9 mouse cellular contexts compared by ENCODE assay signal in the genomic region with DNA sequence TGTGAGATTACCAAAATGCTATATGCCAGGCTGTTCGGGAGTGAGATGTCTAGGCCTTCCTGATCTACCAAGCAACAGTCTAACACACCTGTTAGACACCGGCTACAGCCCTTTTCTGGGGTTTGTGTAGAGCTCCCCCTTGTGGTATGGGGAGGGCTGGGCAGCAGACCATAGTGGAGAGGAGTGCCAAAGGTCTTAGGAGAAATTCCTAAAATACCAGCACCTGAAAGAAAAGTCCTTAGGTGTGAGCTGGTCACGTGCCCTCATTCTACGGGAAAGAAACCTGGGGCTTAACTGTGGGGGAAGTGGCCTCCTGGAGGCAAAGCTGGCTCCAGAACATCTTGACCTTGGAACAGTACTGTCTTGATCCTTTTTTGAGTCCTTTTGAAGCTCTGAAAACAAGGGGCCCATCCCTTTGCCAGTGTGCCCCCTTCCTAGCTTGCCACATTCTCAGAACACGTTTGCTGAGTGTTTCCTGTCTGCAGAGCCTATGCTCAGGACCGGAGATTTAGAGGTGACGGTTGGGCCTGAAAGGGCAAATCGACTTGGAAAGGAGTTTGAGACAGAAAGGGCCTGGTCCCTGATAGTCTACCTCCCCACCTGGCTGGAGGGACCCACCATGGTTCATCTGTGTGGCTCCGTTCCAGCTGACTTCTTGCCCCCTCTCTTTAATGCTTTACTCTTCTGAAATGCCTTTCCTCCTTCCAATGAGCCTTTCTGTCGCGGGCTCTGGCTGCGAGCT. TPM values are rescaled to one million over a fixed set of nuclear protein-coding genes. Genes with fewer than 3 reads are reported as not detected.
DNase-seq lines count a peak whose midpoint lies in the region; ATAC-seq and TF ChIP-seq lines count a peak whose summit lies in the region.
"Had no signal": no experiment of that assay in that cellular context is flagged by ENCODE, and none has a peak within 500 bp of the region (broad histone marks: within the 10 kb centered on the region; RNA-seq: fewer than 3 reads in every experiment).

No protein-coding gene starts in this region.

- TF ChIP-seq POLR2A in brain, embryonic 14.5 days (IDR thresholded peaks at IDR 0.05; ENCODE audit: borderline replicate concordance, extremely low read depth, insufficient read depth, insufficient read length, poor library complexity, severe bottlenecking), result no peak
- no peak for TF ChIP-seq POLR2A in limb, embryonic 14.5 days (IDR thresholded peaks at IDR 0.05; ENCODE audit: borderline replicate concordance, extremely low read depth, insufficient read depth, insufficient read length)

- peak; percentile 60; the same call in 1 of the 2 replicates for ATAC-seq in intestine, postnatal 0 days
- ATAC-seq in limb, embryonic 14.5 days (ENCODE audit: low FRiP score, low read depth), result peak; percentile 62

- no peak overlapping the region for H3K4me3 ChIP-seq in intestine, postnatal 0 days (ENCODE audit: low read depth, low read length)
- no peak overlapping the region for H3K4me3 ChIP-seq in limb, embryonic 14.5 days (replicated peaks; ENCODE audit: low read length)
- H3K4me3 ChIP-seq: hindbrain, embryonic 15.5 days had no signal

- no peaks in the 10 kb centered on the region for H3K36me3 ChIP-seq in intestine, postnatal 0 days (ENCODE audit: control insufficient read depth, insufficient read depth)
- no peaks in the 10 kb centered on the region for H3K36me3 ChIP-seq in limb, embryonic 14.5 days (ENCODE audit: control insufficient read depth, insufficient read depth, low read length)
- H3K36me3 ChIP-seq: hindbrain, embryonic 15.5 days had no signal

- no peak overlapping the region for H3K9ac ChIP-seq in intestine, postnatal 0 days (ENCODE audit: low read depth, low read length)
- H3K9ac ChIP-seq in limb, embryonic 14.5 days (ENCODE audit: low read depth, low read length, severe bottlenecking), result no peak overlapping the region
- H3K9ac ChIP-seq: hindbrain, embryonic 15.5 days had no signal

- H3K27ac ChIP-seq in intestine, postnatal 0 days (ENCODE audit: low read depth, low read length), result no peak overlapping the region
- H3K27ac ChIP-seq in limb, embryonic 14.5 days (replicated peaks; ENCODE audit: low read depth, low read length), result no peak overlapping the region
- H3K27ac ChIP-seq: hindbrain, embryonic 15.5 days had no signal

- H3K9me3 ChIP-seq in intestine, postnatal 0 days (ENCODE audit: control insufficient read depth), result no peaks in the 10 kb centered on the region
- H3K9me3 ChIP-seq in limb, embryonic 14.5 days (ENCODE audit: control insufficient read depth, low read length), result no peaks in the 10 kb centered on the region
- H3K9me3 ChIP-seq: hindbrain, embryonic 15.5 days had no signal

- peak; percentile 73 for TF ChIP-seq CTCF in brain, embryonic 14.5 days (IDR thresholded peaks at IDR 0.05; ENCODE audit: borderline replicate concordance, extremely low read depth, insufficient read depth, insufficient read length)
- TF ChIP-seq CTCF in intestine, postnatal 0 days (IDR thresholded peaks at IDR 0.05; ENCODE audit: low read depth), result peak; percentile 93

- WGBS in intestine, postnatal 0 days, result 49% methylated on average over 12 of the region's 12 CpGs
- 51% methylated on average over 12 of the region's 12 CpGs for WGBS in limb, embryonic 14.5 days

- no peak overlapping the region for H3K4me2 ChIP-seq in intestine, postnatal 0 days (replicated peaks; ENCODE audit: low read depth)
- H3K4me2 ChIP-seq in limb, embryonic 14.5 days (replicated peaks; ENCODE audit: low read depth, low read length, severe bottlenecking), result no peak overlapping the region
- H3K4me2 ChIP-seq: hindbrain, embryonic 15.5 days had no signal

- H3K4me1 ChIP-seq in intestine, postnatal 0 days (replicated peaks; ENCODE audit: control insufficient read depth, insufficient read depth, low read length), result no peaks in the 10 kb centered on the region
- H3K4me1 ChIP-seq in limb, embryonic 14.5 days (ENCODE audit: control insufficient read depth, insufficient read depth, low read length), result peaks cover 13% of the 10 kb centered on the region

- DNase-seq in right cerebral cortex, adult 2 months (ENCODE audit: low spot score in 2 of 2), result peak; percentile 50 to 59
- no peak for DNase-seq in right cerebral cortex, postnatal 4 days
- DNase-seq in brain, embryonic 14.5 days (ENCODE audit: low read depth), result peak; percentile 61
- peak; percentile 80 for DNase-seq in forelimb bud, embryonic 11.5 days (ENCODE audit: low read depth, low spot score)
- peak; percentile 57 for DNase-seq in limb, embryonic 14.5 days (ENCODE audit: low spot score)
- DNase-seq in ovary, postnatal 14 days (ENCODE audit: low spot score), result peak; percentile 67
- peak; percentile 62 to 67 for DNase-seq in urinary bladder, postnatal 36 days (ENCODE audit: low spot score in 2 of 2)

- 0 out of 2 replicates have a peak, but pooled peaks cover 3% of the 10 kb centered on the region for H3K27me3 ChIP-seq in intestine, postnatal 0 days (replicated peaks; ENCODE audit: control insufficient read depth, insufficient read depth, low read length)
- H3K27me3 ChIP-seq in limb, embryonic 14.5 days (ENCODE audit: control insufficient read depth, insufficient read depth, low read length), result no peaks in the 10 kb centered on the region
- H3K27me3 ChIP-seq: hindbrain, embryonic 15.5 days had no signal

RNA-seq across cellular contexts. Expression of a gene that starts 3.5 kb away (rescaled TPM):
- polyA plus RNA-seq in brain, embryonic 14.5 days (2012; rRNA removed), result 3.8 and 6.1 TPM in 2 replicates
- 1.1 and 2.1 TPM in 2 replicates for polyA plus RNA-seq in intestine, postnatal 0 days (2015; fragmentation: Nextera tagmentation; extraction: Ambion mirVana)
- 22.7 and 35.5 TPM in 2 replicates for polyA plus RNA-seq in limb, embryonic 14.5 days (2012; rRNA removed)
- 18.6 and 20.1 TPM in 2 replicates for polyA plus RNA-seq in limb, embryonic 14.5 days (2014; fragmentation: Nextera tagmentation; extraction: Ambion mirVana)

RNA-seq across cellular contexts. Expression of a gene that starts 7.1 kb away (rescaled TPM):
- 0.27 and 0.57 TPM in 2 replicates for polyA plus RNA-seq in brain, embryonic 14.5 days (2012; rRNA removed)
- polyA plus RNA-seq in intestine, postnatal 0 days (2015; fragmentation: Nextera tagmentation; extraction: Ambion mirVana), result not detected in 2 replicates
- polyA plus RNA-seq in limb, embryonic 14.5 days (2012; rRNA removed), result 0.31 and 0.77 TPM in 2 replicates
- polyA plus RNA-seq in limb, embryonic 14.5 days (2014; fragmentation: Nextera tagmentation; extraction: Ambion mirVana), result 0.19 TPM in 1 of 2 replicates, not detected in the other

RNA-seq across cellular contexts. Expression of a gene that starts 13.7 kb away (rescaled TPM):
- 30.9 and 35.3 TPM in 2 replicates for polyA plus RNA-seq in brain, embryonic 14.5 days (2012; rRNA removed)
- polyA plus RNA-seq in intestine, postnatal 0 days (2015; fragmentation: Nextera tagmentation; extraction: Ambion mirVana), result 6.5 and 7.1 TPM in 2 replicates
- 117 and 171 TPM in 2 replicates for polyA plus RNA-seq in limb, embryonic 14.5 days (2012; rRNA removed)
- polyA plus RNA-seq in limb, embryonic 14.5 days (2014; fragmentation: Nextera tagmentation; extraction: Ambion mirVana), result 58.9 and 66.9 TPM in 2 replicates

RNA-seq across cellular contexts. Expression of a gene that starts 26.7 kb away (rescaled TPM):
- 466 and 718 TPM in 2 replicates for polyA plus RNA-seq in brain, embryonic 14.5 days (2012; rRNA removed)
- polyA plus RNA-seq in intestine, postnatal 0 days (2015; fragmentation: Nextera tagmentation; extraction: Ambion mirVana), result 12.5 and 12.9 TPM in 2 replicates
- 403 and 594 TPM in 2 replicates for polyA plus RNA-seq in limb, embryonic 14.5 days (2012; rRNA removed)
- polyA plus RNA-seq in limb, embryonic 14.5 days (2014; fragmentation: Nextera tagmentation; extraction: Ambion mirVana), result 57.9 and 64.3 TPM in 2 replicates

RNA-seq across cellular contexts. Expression of a gene that starts 27.1 kb away (rescaled TPM):
- 0.05 and 0.18 TPM in 2 replicates for polyA plus RNA-seq in brain, embryonic 14.5 days (2012; rRNA removed)
- polyA plus RNA-seq in intestine, postnatal 0 days (2015; fragmentation: Nextera tagmentation; extraction: Ambion mirVana), result 0.53 TPM in 1 of 2 replicates, not detected in the other
- 0.77 and 2.1 TPM in 2 replicates for polyA plus RNA-seq in limb, embryonic 14.5 days (2012; rRNA removed)
- 4.8 and 7.3 TPM in 2 replicates for polyA plus RNA-seq in limb, embryonic 14.5 days (2014; fragmentation: Nextera tagmentation; extraction: Ambion mirVana)
